Mouse (Mus musculus) liver, embryonic 13.5 days (tissue): ENCODE measurements around the gene Naa35. TPM values are rescaled to one million over a fixed set of nuclear protein-coding genes. Genes with fewer than 3 reads are reported as not detected.

Experiments used
- polyA plus RNA-seq: library from polyadenylated mRNA; unstranded; fragments of >200 nt; fragmentation: Nextera tagmentation; extraction: Ambion mirVana; gene quantifications from 2 replicates; pipeline ENCODE4 v1.2.1, GENCODE M21; 2015

Gene Naa35
- polyA plus RNA-seq, 1 experiment from 2014 or later = 35.8 TPM

Other genes starting within 250 kb of the Naa35 start
- 9.2 and 11.0 TPM in 2 replicates for gene Agtpbp1, start within 50 bp of the Naa35 start, polyA plus RNA-seq
- gene Golm1, start 90.6 kb downstream of the Naa35 start, polyA plus RNA-seq = 47.0 and 57.9 TPM in 2 replicates
- gene 4921517D22Rik, start 108.8 kb downstream of the Naa35 start, polyA plus RNA-seq = not detected in 2 replicates
- gene Spata31d1a, start 125.1 kb downstream of the Naa35 start, polyA plus RNA-seq = 0.03 TPM in 1 of 2 replicates, not detected in the other
- not detected in 2 replicates for gene Spata31d1b, start 127.0 kb downstream of the Naa35 start, polyA plus RNA-seq
- gene Spata31d1d, start 146.5 kb downstream of the Naa35 start, polyA plus RNA-seq = not detected in 2 replicates
- not detected in 2 replicates for gene 1700014D04Rik, start 161.5 kb downstream of the Naa35 start, polyA plus RNA-seq
- gene Isca1, start 184.6 kb downstream of the Naa35 start, polyA plus RNA-seq = 218 and 244 TPM in 2 replicates
- gene Gm49354, start 197.0 kb downstream of the Naa35 start, polyA plus RNA-seq = not detected in 2 replicates
- 54.4 and 61.8 TPM in 2 replicates for gene Tut7, start 237.9 kb downstream of the Naa35 start, polyA plus RNA-seq